Mouse (Mus musculus) CH12F3 (cell line): Measurements from ENCODE around the gene Rbms3.

Experiments
- in situ Hi-C: fragments of 300-500 bp; cut with MboI; formaldehyde crosslinking; loops from 2 replicates; pipeline ENCODE4 v1.14.3; 2020; ENCODE audit warnings: low sequenced_read_pairs

Gene Rbms3

DNA sequence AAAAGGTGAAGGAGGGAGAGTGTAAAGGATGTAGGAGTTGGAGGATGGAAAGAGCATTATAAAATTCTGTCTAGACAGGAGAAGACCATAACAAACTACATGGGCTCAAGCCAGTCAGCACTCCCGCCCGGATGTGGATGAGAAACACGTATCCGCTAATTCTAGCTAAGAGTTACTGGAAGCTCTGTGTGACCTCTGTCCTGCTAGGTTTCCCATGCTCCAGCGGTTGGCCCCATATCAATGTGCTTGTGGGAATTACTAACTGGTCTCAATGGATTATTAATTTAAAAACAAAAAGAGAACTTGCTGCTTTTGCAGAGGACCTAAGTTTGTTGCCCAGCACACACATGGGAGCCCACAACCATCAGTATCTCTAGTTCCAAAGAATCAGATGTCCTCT, 1071.9 kb downstream of the Rbms3 start:
- in situ Hi-C loops: no loop called here

DNA sequence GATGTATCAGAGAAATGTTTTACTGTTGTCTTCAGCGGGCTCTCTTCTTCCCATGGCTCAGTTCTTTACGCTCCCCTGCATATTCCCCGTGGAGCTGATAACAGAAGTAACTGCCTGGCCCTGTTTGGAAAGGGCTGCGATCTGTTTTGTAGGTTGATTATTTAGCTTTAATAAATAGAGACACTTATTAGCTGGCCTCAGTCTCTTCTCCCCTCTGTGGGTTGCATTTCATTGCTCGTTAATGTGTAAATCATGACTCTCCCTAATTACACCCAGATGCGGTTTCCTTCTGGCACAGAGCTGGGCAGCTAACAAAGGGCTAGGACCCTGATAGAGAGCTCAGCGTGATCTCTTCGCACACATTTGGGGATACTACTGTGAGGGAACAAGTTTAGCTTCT, 1073.1 kb downstream of the Rbms3 start:
- in situ Hi-C loops: no loop called here

GRCm38 (mm10) chr9:116553181-116553580, 1076.5 kb downstream of the Rbms3 start:
- in situ Hi-C loops: no loop called here

DNA sequence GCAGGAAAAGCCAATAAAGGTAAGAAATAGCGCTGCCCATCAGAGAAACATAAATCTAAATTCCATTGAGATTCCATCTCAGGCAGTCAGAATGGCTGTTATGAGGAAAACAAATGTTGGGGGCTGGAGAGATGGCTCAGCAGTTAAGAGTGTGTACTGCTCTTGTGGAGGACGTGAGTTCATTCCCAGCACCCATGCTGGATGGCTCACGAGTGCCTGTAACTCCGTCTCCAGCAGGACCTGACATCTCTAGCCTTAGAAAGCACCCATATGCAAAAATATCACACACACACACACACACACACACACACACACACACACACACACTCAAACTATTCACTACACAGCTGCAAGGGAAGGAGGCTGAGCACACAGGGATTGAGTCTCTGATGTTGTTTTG, 1083.6 kb downstream of the Rbms3 start:
- in situ Hi-C loops: no loop called here

DNA sequence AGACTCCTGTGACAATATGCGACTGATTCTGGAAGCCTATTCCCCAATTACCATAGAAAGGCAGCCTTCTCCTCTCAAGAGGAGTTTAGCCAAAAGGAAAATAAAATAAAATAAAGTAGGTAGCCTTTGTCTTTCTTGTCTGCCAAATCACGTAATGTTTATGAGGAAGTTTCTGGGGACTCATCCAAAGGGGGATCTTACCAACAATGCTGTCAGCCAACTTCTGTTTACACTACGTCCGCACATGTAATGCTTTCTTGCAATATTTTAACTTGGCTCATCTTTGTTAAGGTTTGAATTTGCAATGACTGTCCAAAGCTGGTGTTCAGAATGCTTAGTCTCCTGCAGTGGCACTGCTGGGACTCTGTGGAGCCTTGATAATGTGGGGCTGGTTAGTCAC, 1086.9 kb downstream of the Rbms3 start:
- in situ Hi-C loops: no loop called here

- in situ Hi-C loops: no loop called here
Measured at GRCm38 (mm10) chr9:116541976-116542375, 1087.7 kb downstream of the Rbms3 start.

DNA sequence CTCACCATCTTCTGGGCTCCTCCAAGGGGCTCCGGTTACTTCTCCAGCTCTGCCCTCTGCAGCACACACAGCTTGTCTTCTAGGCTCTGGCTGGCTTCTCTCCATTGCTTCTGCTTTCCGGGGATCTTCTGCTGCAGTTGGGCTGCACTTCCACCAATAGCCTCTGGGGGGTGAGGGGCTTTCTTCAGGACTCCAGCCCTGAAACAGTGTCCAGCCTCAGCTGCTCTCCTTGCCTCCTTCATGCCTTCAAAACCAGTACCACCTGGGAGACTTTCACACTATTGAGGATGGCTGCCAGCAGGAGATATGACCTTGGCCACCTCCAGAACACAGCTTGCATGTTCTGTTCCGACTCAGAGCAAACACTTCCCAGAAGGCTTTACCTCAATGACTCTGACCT, 1094.0 kb downstream of the Rbms3 start:
- in situ Hi-C loops: no loop called here

DNA sequence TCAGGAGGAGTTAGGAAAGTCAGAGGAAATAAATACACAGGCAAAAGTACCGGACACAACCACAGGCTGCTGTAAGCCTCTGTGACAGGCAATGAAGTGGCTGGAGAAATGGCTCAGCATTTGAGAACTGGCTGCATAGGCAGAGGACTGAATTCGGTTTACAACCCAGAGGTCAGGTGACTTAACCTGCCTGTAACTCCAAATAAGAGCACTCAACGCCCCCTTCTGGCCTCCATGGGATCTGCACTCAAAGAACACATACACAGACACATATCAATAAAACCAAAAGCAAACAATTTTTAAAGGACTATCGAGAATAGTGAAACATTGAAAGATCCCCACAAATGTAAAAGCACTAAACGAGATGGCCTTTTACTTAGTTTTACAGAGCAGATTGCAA, 1096.3 kb downstream of the Rbms3 start:
- in situ Hi-C loops: no loop called here

- in situ Hi-C loops: no loop called here
Measured at GRCm38 (mm10) chr9:116531121-116531520, 1098.6 kb downstream of the Rbms3 start.

- in situ Hi-C loops: no loop called here
Measured at GRCm38 (mm10) chr9:116524386-116524785, 1105.3 kb downstream of the Rbms3 start.
